Mouse (Mus musculus): ENCODE results near the gene Atp8a2. TPM values are rescaled to one million over a fixed set of nuclear protein-coding genes. Genes with fewer than 3 reads are reported as not detected.

The Atp8a2 gene
- polyA plus RNA-seq, 1 experiment from 2014 or later, result 36.6 TPM

DNA sequence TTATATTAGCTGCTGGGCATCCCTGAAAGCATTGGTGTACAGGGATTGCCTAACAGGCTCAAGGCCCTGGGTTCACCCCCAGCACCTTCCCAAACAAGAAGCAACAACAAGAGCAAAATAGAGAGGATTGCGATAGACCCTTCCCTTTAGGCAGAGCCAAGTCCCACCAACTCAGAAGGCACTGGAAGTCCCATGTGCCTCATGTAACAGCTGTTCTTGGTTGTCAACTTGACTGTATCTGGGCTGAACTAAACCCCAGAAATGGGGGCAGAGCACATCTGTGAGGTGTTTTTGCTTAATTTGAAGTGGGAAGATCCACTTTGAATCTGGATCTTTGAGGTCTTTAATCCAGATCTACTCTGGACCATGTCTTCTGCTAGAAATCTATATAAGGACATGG is 539.9 kb downstream of the Atp8a2 start:
- no peak overlapping the region for H3K4me2 ChIP-seq
- WGBS, result 97% methylated on average over 1 of the region's 1 CpGs
- no peak overlapping the region for H3K9ac ChIP-seq
- no peaks in the 10 kb centered on the region for H3K36me3 ChIP-seq
- H3K4me3 ChIP-seq, result no peak overlapping the region
- no peaks in the 10 kb centered on the region for H3K4me1 ChIP-seq (replicated peaks)
- no peaks in the 10 kb centered on the region for H3K27me3 ChIP-seq
- ATAC-seq (ENCODE audit: low read depth), result no peak
- H3K9me3 ChIP-seq, result 0 out of 2 replicates have a peak, but pooled peaks cover 6% of the 10 kb centered on the region
- no peak overlapping the region for H3K27ac ChIP-seq (replicated peaks)

DNA sequence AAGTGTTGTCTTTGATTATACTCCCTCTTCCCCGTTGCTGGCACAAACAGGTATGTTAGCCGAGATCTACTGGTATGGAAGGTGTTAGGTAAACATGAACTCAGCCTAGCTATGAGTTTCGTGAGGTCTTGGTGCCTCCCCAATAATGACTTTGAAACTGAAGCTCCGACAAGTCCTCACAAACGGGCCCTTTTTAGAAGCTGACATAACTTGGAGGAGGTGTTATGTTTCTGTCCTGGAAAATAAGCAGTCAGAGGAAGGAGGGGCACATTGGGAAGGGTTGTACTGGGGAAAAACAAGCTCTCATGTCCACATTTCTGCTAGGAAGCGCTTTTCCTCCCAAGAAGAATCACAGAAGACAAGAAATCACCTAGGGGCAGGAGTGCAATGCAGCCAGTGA is 540.4 kb downstream of the Atp8a2 start:
- H3K9me3 ChIP-seq, result 0 out of 2 replicates have a peak, but pooled peaks cover 4% of the 10 kb centered on the region
- no peak overlapping the region for H3K4me2 ChIP-seq
- H3K36me3 ChIP-seq, result no peaks in the 10 kb centered on the region
- no peak overlapping the region for H3K4me3 ChIP-seq
- ATAC-seq (ENCODE audit: low read depth), result no peak
- H3K9ac ChIP-seq, result no peak overlapping the region
- no peaks in the 10 kb centered on the region for H3K4me1 ChIP-seq (replicated peaks)
- 83% methylated on average over 6 of the region's 6 CpGs for WGBS
- no peak overlapping the region for H3K27ac ChIP-seq (replicated peaks)
- H3K27me3 ChIP-seq, result no peaks in the 10 kb centered on the region

DNA sequence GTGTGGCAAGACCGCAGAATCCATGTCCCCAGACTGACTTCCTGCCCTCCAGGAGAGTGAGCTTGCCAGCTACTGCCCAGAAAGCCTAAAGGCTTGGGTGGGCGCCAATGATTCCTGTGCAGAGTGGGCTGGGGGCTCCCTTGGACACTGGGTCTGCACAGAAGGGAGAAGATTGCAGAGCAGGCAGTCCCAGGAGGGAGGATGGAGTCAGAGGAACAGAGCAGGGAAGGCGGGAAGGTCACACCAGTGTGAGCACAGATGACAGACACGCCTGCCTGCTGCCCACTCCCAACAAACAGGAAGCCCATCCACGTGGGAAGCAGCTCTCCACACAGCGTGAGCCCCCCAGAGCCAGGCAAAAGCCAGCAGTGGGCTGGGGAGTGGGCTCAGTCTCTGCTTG is 547.6 kb downstream of the Atp8a2 start:
- H3K4me2 ChIP-seq, result no peak overlapping the region
- H3K9ac ChIP-seq, result no peak overlapping the region
- WGBS, result 71% methylated on average over 6 of the region's 6 CpGs
- no peaks in the 10 kb centered on the region for H3K9me3 ChIP-seq
- H3K27me3 ChIP-seq, result no peaks in the 10 kb centered on the region
- H3K4me1 ChIP-seq (replicated peaks), result peaks cover 19% of the 10 kb centered on the region
- H3K4me3 ChIP-seq, result no peak overlapping the region
- H3K36me3 ChIP-seq, result no peaks in the 10 kb centered on the region
- ATAC-seq (ENCODE audit: low read depth), result peak; percentile 22; the same call in 1 of the 2 replicates
- no peak overlapping the region for H3K27ac ChIP-seq (replicated peaks)

DNA sequence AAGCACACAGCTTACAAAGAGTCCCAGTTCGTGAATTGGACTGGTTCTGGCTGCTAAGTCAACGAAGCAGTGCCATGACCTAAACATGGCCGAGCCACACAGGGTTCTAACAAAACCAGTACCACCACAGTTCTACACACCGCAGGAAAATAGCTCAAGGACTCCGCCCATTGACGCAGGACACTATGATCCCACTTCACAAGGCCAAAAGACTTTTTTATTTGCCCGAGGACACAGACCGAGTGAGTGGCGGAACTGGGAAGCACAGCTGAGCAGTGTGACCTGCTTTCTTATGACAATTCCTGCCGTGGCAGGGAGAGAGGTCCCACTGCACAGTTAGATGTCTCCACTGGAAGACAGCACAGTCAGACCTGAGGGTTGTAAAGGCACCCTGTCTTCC is 548.4 kb downstream of the Atp8a2 start:
- peaks cover 19% of the 10 kb centered on the region for H3K4me1 ChIP-seq (replicated peaks)
- H3K9me3 ChIP-seq, result no peaks in the 10 kb centered on the region
- 74% methylated on average over 10 of the region's 10 CpGs for whole genome bisulfite sequencing
- no peak overlapping the region for H3K4me3 ChIP-seq
- H3K27ac ChIP-seq (replicated peaks), result no peak overlapping the region
- H3K27me3 ChIP-seq, result no peaks in the 10 kb centered on the region
- no peak for ATAC-seq (ENCODE audit: low read depth)
- H3K4me2 ChIP-seq, result no peak overlapping the region
- H3K9ac ChIP-seq, result no peak overlapping the region
- H3K36me3 ChIP-seq, result no peaks in the 10 kb centered on the region

DNA sequence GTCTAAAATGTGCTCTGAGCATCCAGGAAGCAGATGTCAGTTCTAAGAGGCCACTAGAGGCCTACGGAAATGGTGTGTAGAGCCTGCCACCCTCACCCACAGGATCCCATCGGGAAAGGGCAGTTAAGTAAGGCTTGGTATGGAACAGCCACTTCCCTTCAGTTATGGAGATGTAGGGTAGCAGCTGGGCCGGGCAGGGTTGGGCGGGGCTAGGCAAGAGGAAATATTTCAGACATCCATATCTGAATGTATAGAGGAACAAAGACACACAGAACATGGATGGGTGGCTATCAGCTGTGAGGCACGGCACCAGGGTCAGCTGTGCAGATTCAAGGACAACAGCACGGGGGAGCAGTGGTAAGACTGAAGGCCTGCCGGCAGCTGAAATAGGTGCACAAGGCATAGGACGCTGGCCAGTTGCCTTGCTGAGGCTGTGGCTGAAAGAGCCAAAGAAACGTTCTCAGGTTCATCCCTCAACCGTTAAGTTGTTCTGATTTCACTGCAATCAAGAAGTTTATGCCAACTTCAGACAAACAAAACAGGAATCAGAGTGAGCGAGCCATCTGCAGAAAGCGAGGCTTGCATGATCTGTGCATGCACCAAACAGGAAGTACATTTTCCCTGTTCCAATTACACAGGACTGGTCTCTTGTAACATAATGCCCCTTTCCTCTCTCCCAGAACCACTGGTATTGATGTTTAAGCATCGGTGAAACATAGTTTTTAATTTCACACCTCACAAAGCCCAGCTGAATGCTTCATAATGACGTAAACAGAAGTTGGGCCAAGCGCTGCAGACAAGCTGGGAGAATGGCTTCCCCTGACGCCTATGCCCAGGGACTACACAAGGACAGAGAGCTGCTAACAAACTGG is 549.9 kb downstream of the Atp8a2 start:
- Histone ChIP-seq H3K9me3 (no peaks in the 10 kb centered on the region), H3K4me1 (replicated peaks) (peaks cover 25% of the 10 kb centered on the region), H3K9ac (no peak overlapping the region), H3K4me3 (no peak overlapping the region), H3K36me3 (no peaks in the 10 kb centered on the region), H3K4me2 (no peak overlapping the region), H3K27ac (replicated peaks) (peak overlapping the region; percentile 49), H3K27me3 (no peaks in the 10 kb centered on the region)
- 67% methylated on average over 16 of the region's 16 CpGs for WGBS
- 0 out of 2 replicates have a peak, but pooled peaks have one; percentile 28 for ATAC-seq (ENCODE audit: low read depth)

DNA sequence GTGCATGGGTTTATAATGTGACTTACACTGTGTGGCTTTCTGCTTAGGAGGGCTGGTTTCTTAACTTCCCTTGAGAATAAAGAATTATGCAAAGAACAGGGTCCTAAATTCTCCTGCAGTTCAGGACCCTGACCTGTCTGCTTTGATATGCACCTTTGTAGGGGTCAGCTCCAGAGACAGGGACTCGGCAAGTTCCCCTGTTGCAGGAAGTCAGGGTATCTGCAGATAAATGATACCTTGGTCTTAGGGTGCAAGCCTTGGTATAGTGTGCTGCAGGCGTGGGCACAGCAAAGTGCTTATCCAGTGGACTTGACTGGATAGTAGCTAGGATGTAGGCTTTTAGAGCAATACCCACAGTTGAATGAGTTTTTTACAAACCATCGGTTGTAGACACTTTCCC is 552.1 kb downstream of the Atp8a2 start:
- Histone ChIP-seq H3K4me2 (no peak overlapping the region), H3K4me1 (replicated peaks) (peaks cover 31% of the 10 kb centered on the region), H3K9me3 (no peaks in the 10 kb centered on the region), H3K9ac (no peak overlapping the region), H3K27ac (replicated peaks) (no peak overlapping the region), H3K36me3 (no peaks in the 10 kb centered on the region), H3K27me3 (no peaks in the 10 kb centered on the region), H3K4me3 (no peak overlapping the region)
- ATAC-seq (ENCODE audit: low read depth), result no peak
- 75% methylated on average over 3 of the region's 3 CpGs for WGBS

DNA sequence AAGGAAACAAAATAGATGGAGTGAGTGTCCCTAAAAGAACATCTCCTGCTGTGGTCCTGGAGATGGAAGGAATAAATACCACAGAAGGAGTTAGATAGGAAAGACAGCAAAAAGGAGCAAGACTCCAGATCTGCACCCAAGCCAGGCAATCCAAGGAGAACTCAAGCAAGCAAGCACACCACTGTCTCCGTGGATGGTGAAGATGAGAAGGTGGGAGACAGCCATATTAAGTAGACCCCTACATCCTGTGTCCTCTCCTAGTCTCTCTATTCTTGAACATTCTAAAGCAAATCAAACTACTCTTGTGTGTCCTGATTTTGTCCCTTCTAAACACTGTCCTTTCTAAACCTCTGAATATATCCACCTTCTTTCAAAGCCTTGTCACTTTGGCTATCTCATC is 552.8 kb downstream of the Atp8a2 start:
- ATAC-seq (ENCODE audit: low read depth), result no peak
- H3K27ac ChIP-seq (replicated peaks), result no peak overlapping the region

DNA sequence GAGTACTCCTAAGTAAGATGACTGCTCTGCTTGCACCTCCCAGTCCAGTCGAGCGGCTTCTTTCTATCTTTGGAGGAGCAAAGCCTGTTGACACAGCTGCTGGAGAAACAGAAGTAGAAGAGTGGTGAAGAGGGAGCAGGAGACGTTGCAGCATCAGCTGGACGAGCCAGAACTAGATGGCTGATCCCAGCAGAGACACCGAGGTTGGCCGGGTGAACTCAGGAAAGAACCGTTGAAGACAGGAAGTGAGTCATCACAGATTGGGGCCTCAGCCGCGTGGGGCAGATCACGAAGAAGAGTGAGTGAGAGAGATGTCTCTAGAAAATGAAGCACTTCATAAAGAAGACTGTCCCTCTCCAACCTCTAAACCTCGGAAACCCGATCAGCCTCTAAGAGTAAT is 553.4 kb downstream of the Atp8a2 start:
- no peaks in the 10 kb centered on the region for H3K27me3 ChIP-seq
- peaks cover 24% of the 10 kb centered on the region for H3K4me1 ChIP-seq (replicated peaks)
- H3K27ac ChIP-seq (replicated peaks), result no peak overlapping the region
- no peaks in the 10 kb centered on the region for H3K9me3 ChIP-seq
- H3K4me2 ChIP-seq, result no peak overlapping the region
- no peak overlapping the region for H3K4me3 ChIP-seq
- no peaks in the 10 kb centered on the region for H3K36me3 ChIP-seq
- no peak overlapping the region for H3K9ac ChIP-seq
- no peak for ATAC-seq (ENCODE audit: low read depth)
- WGBS, result 79% methylated on average over 12 of the region's 12 CpGs

More for the DNA sequence above, 552.8 kb downstream of the Atp8a2 start:
- Histone ChIP-seq H3K36me3 (no peaks in the 10 kb centered on the region), H3K4me3 (no peak overlapping the region), H3K4me2 (no peak overlapping the region), H3K27me3 (no peaks in the 10 kb centered on the region), H3K9me3 (no peaks in the 10 kb centered on the region), H3K4me1 (replicated peaks) (peaks cover 29% of the 10 kb centered on the region), H3K9ac (no peak overlapping the region)
- 95% methylated on average over 1 of the region's 1 CpGs for WGBS

DNA sequence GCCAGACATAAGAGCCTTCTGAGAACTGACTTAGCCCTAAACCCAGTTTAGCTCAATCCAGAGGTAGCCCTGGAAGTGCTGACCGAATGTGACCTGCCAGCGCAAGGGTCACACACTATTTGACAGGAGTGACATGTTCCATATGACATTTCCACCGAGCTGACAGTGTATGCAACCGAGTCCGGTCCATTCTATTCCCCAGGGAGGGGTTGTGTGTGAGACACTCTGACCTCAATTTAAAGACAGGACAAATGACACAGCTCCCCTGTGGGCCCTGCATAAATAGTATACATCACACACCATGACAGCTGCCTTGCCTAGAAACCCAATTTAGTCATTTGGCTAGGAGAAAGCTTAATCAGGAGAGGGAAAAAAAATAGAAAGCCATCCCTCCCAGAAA is 555.1 kb downstream of the Atp8a2 start:
- no peaks in the 10 kb centered on the region for H3K36me3 ChIP-seq
- H3K4me3 ChIP-seq, result no peak overlapping the region
- no peaks in the 10 kb centered on the region for H3K27me3 ChIP-seq
- H3K9me3 ChIP-seq, result no peaks in the 10 kb centered on the region
- peaks cover 19% of the 10 kb centered on the region for H3K4me1 ChIP-seq (replicated peaks)
- no peak for ATAC-seq (ENCODE audit: low read depth)
- no peak overlapping the region for H3K27ac ChIP-seq (replicated peaks)
- H3K4me2 ChIP-seq, result no peak overlapping the region
- H3K9ac ChIP-seq, result no peak overlapping the region
- 48% methylated on average over 5 of the region's 5 CpGs for WGBS

DNA sequence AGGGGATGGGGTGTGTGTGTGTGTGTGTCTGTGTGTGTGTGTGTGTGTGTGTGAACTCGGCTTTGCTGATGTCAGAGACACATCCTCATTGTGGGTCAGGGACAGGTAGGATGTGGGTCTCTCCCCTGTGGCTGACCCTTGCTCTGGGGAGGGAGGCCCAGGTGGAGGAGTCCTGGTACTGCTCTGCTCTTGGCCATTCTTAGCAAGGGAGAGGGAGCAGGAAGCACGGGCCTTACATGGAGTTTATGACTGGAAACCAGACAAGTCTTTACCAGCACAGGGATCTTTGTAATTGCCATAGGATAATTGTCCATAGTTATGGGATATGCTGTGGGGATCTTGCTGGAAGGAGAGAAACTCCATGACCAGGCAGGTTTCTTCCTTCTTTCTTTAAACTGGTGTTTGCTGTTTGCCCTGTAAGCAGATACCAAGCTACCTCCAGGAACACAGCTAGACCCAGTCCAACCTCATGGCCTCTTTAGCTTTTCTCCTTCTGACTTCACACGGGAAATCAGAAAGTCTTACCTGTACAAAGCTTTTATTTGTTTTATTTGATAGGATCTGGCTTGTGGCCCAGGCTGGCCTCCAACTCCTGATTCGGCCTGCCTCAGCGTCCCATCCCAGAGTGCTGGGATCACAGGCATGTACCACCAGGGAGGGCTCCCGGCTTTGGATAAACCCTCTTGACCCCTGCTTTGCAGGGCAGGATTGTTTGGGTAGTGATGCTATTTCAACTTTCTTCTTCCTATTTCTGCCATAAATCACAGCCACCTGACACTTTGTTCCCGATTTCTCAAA is 557.9 kb downstream of the Atp8a2 start:
- Histone ChIP-seq H3K27me3 (no peaks in the 10 kb centered on the region), H3K4me1 (replicated peaks) (peaks cover 14% of the 10 kb centered on the region), H3K9ac (no peak overlapping the region), H3K27ac (replicated peaks) (no peak overlapping the region), H3K4me3 (no peak overlapping the region), H3K9me3 (no peaks in the 10 kb centered on the region), H3K4me2 (no peak overlapping the region), H3K36me3 (no peaks in the 10 kb centered on the region)
- ATAC-seq (ENCODE audit: low read depth), result no peak
- 73% methylated on average over 7 of the region's 7 CpGs for WGBS

DNA sequence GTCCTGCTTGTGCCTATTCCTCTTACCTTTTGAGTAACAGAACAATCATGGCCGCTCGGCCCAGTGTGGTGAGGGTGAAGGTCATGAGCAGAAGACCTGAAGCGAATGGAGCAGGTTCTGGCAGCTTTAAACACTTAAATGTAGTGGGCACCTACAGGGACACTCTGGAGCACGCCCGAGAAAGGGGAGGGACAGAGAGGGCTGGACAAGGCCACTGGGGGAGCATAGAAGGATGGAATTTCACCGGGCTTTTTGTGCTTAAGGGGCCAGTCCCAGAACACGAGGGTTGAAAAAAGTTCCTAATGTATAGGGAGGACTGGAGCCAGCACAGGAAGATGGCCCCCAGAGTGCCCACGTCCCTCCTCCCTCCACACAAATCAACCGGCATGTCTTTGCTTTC is 563.0 kb downstream of the Atp8a2 start:
- no peaks in the 10 kb centered on the region for H3K9me3 ChIP-seq
- H3K36me3 ChIP-seq, result no peaks in the 10 kb centered on the region
- H3K4me3 ChIP-seq, result no peak overlapping the region
- WGBS, result 85% methylated on average over 9 of the region's 9 CpGs
- 0 out of 2 replicates have a peak, but pooled peaks cover 5% of the 10 kb centered on the region for H3K4me1 ChIP-seq (replicated peaks)
- no peak overlapping the region for H3K4me2 ChIP-seq
- no peak for ATAC-seq (ENCODE audit: low read depth)
- H3K27ac ChIP-seq (replicated peaks), result no peak overlapping the region
- H3K9ac ChIP-seq, result no peak overlapping the region
- peaks cover 11% of the 10 kb centered on the region for H3K27me3 ChIP-seq

DNA sequence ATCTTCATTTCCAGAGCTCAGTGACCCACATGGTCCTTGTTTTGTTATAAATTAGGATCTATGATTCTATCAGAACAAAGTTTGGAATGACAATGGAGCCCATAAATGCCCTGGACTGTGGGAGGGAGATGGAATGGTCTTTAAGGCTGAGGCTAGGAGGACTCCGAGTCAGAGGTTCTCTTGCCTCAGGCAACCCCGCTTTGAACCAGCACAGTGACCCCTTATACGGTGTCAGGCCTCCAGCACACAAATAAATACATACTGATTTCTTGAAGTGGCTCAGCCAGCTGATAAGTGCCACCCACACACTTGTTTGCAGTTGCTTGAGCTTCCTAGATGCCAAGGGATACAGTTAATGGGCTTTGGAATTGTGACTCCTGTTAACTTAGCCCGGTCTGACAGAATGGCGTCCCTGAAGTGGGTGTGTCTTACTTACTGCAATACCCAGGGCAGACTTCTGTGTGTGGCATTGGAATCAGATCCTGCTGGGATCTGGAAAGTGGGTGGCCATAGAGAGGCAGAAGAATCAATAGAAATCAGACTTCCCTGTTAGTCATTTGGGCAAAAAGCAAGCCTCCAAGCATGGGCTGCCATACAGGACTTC is 563.6 kb downstream of the Atp8a2 start:
- ATAC-seq (ENCODE audit: low read depth), result no peak
- Histone ChIP-seq H3K36me3 (no peaks in the 10 kb centered on the region), H3K4me3 (no peak overlapping the region), H3K9ac (no peak overlapping the region), H3K4me1 (replicated peaks) (0 out of 2 replicates have a peak, but pooled peaks cover 5% of the 10 kb centered on the region), H3K27me3 (peaks cover 15% of the 10 kb centered on the region), H3K4me2 (no peak overlapping the region), H3K9me3 (no peaks in the 10 kb centered on the region), H3K27ac (replicated peaks) (no peak overlapping the region)
- WGBS, result 79% methylated on average over 5 of the region's 5 CpGs
